Mouse (Mus musculus) ES-Bruce4 (cell line): ENCODE measurements around the gene Ppp2r1a.

Experiments used
- CTCF ChIP-seq: IDR thresholded peaks from one replicate; pipeline ENCODE4 v1.8.1; 2011; ENCODE audit warnings: low read depth, low read length
- EP300 ChIP-seq: IDR thresholded peaks from 2 replicates; pipeline ENCODE4 v1.6.1; 2011; ENCODE audit warnings: low read depth, low read length; ENCODE audit not compliant: insufficient read depth
- POLR2A ChIP-seq: IDR thresholded peaks from one replicate; pipeline ENCODE4 v1.8.1; 2011; ENCODE audit warnings: low read length; ENCODE audit not compliant: insufficient read depth

GRCm38 (mm10) chr17:20904991-20905390, 40.1 kb upstream of the Ppp2r1a start, which contains the start of gene Vmn1r231:
- TF ChIP-seq CTCF: no peak
- TF ChIP-seq EP300: no peak
- TF ChIP-seq POLR2A: no peak
